Mouse (Mus musculus) midbrain, embryonic 12.5 days (tissue): ENCODE measurements around the gene Mfsd5. TPM values are rescaled to one million over a fixed set of nuclear protein-coding genes. Genes with fewer than 3 reads are reported as not detected.

Source experiments
- ATAC-seq: fragments of 200-750 bp; cut with Nextera tagmentation; 2 replicates; pipeline ENCODE4 v1.8.0; 2017; ENCODE audit warnings: low read depth, moderate TSS enrichment, moderate library complexity; ENCODE audit not compliant: low FRiP score
- H3K27ac ChIP-seq: fragments of 300-500 bp; sonication (generic); replicated peaks from 2 replicates; pipeline ENCODE4 v1.5.1; 2016; ENCODE audit warnings: mild to moderate bottlenecking
- H3K27me3 ChIP-seq: fragments of 300-500 bp; sonication (generic); 2 replicates; pipeline ENCODE4 v1.6.1; 2016; ENCODE audit warnings: mild to moderate bottlenecking
- H3K36me3 ChIP-seq: fragments of 300-500 bp; sonication (generic); 2 replicates; pipeline ENCODE4 v1.6.1; 2016
- H3K4me1 ChIP-seq: fragments of 300-500 bp; sonication (generic); 2 replicates; pipeline ENCODE4 v1.6.1; 2016
- H3K4me2 ChIP-seq: fragments of 300-500 bp; sonication (generic); replicated peaks from 2 replicates; pipeline ENCODE4 v1.6.1; 2016; ENCODE audit warnings: mild to moderate bottlenecking, moderate library complexity
- H3K4me3 ChIP-seq: fragments of 300-500 bp; sonication (generic); 2 replicates; pipeline ENCODE4 v1.5.1; 2016; ENCODE audit warnings: mild to moderate bottlenecking
- H3K9ac ChIP-seq: fragments of 300-500 bp; sonication (generic); replicated peaks from 2 replicates; pipeline ENCODE4 v1.6.1; 2016; ENCODE audit warnings: mild to moderate bottlenecking, moderate library complexity
- H3K9me3 ChIP-seq: fragments of 300-500 bp; sonication (generic); 2 replicates; pipeline ENCODE4 v1.6.1; 2016; ENCODE audit warnings: mild to moderate bottlenecking
- WGBS: fragments of 180-500 bp; shearing (Covaris S2); methylation state at CpG from one replicate; pipeline ENCODE4 v1.1.7; 2016; 5-methylcytosine and 5-hydroxymethylcytosine counted together
- polyA plus RNA-seq: library from polyadenylated mRNA; unstranded; fragments of >200 nt; fragmentation: Nextera tagmentation; extraction: Ambion mirVana; gene quantifications from 2 replicates; pipeline ENCODE4 v1.2.1, GENCODE M21; 2016

Mfsd5 gene
- polyA plus RNA-seq, 1 experiment from 2014 or later, result 57.7 TPM

DNA sequence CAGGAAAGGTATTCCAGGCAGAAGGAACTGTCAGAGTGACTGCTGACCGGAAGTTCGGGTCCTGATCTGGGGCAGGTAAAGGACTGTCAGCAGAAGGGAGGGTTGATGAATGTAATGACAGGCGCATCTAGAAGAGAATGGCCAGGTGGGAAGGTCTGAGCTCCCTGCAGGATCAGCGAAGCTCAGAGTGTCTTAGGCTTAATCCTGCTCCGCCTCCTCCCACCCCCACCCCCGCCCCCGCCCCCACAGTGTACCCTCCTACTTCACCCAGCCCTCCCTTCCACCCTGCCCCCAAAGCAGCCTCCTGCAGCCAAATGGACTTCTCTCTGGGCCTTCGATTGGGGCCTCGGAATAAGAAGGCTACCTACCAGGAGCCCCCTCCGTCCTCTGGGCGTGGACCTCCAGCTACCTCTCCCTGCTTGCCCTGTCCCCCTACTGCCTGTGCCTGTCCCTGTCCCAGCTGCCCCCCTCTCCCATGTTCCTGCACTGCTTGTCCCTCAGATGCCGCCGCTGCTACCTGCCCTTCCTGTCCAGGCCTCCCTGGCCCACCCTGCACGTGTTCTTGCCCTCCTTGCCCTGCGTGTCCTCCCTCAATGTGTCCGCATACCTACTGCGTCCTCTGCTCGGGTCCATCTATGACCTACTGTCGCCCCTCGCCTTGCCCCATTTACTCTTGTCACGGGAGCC is 8.8 kb upstream of the Mfsd5 start, which contains the start of gene Gm9918:
Gm9918 (plus strand) TSS at position 290 of the 687 bp plus-strand sequence.
- Histone ChIP-seq H3K27ac (no peak within 1 kb of the TSS), H3K4me3 (peak within 1 kb of the TSS; percentile 21), H3K36me3 (no peaks in the 10 kb centered on the region), H3K27me3 (peaks cover 30% of the 10 kb centered on the region), H3K9ac (peak within 1 kb of the TSS; percentile 41), H3K4me1 (peaks cover 9% of the 10 kb centered on the region), H3K9me3 (no peaks in the 10 kb centered on the region), H3K4me2 (peak within 1 kb of the TSS; percentile 42)
- 5% methylated on average over 19 of the region's 21 CpGs for WGBS
- no peak for ATAC-seq

DNA sequence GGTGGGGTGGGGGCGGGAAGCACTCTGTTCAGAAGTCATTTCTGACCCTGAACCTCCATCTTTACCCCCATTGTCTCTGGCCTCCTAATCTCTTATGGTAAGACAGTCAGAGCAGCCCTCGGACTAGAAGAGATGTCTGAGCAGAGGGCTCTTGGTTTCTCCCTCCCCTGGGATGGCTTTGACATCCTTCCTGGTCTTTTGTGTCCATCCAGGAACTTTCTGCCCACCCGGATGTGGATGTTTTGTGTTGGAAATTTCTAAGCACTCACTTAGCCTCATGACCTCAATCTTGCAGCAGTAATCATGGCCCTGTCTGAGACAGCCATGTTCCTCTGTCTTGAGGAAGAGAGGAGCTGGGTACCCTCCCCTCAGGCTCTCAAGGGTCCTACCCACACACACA is 7.8 kb upstream of the Mfsd5 start:
- peaks cover 30% of the 10 kb centered on the region for H3K27me3 ChIP-seq
- no peak overlapping the region for H3K4me3 ChIP-seq
- no peak overlapping the region for H3K27ac ChIP-seq
- H3K36me3 ChIP-seq, result no peaks in the 10 kb centered on the region
- H3K4me2 ChIP-seq, result 0 out of 2 replicates have a peak overlapping the region, but pooled peaks have one; percentile 42
- peaks cover 9% of the 10 kb centered on the region for H3K4me1 ChIP-seq
- 17% methylated on average over 3 of the region's 3 CpGs for WGBS
- no peak overlapping the region for H3K9ac ChIP-seq
- no peak for ATAC-seq
- no peaks in the 10 kb centered on the region for H3K9me3 ChIP-seq

DNA sequence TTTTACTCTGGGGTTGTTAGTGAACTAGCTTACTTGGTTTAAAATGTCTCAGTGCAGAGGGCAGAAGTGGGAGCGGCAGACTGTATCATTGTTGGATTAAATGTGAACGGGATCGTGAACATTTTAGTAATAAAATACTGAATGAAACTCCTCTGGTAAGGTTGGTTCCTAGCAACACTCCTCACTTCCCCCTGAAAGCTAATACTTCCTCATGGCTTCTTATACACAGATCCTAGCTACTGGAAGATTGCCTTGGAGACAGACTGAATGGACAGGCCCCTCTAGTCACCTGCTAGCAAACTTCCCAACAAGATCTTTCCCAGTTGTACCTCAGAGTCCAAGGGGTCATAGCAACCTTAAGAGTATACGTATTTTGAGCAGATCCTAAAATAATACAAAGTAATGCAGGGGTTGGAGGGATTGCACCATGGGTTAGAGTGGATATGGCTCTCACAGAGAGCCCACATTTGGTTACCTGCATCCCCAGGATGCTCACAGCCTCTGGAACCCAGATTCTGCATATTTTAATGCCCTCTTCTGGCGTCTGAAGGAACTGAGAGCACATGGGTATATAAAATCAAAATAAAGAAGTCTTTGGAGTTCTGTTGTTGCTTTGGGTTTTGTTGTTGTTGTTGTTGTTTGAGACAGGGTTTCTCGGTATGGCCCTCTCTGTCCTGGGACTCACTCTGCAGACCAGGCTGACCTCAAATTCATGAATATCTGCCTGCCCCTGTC is 5.1 kb upstream of the Mfsd5 start:
- H3K36me3 ChIP-seq, result no peaks in the 10 kb centered on the region
- H3K27me3 ChIP-seq, result peaks cover 30% of the 10 kb centered on the region
- peaks cover 14% of the 10 kb centered on the region for H3K4me1 ChIP-seq
- no peaks in the 10 kb centered on the region for H3K9me3 ChIP-seq
- H3K27ac ChIP-seq, result no peak overlapping the region
- 69% methylated on average over 6 of the region's 6 CpGs for WGBS
- H3K9ac ChIP-seq, result no peak overlapping the region
- no peak overlapping the region for H3K4me3 ChIP-seq
- no peak for ATAC-seq
- no peak overlapping the region for H3K4me2 ChIP-seq

DNA sequence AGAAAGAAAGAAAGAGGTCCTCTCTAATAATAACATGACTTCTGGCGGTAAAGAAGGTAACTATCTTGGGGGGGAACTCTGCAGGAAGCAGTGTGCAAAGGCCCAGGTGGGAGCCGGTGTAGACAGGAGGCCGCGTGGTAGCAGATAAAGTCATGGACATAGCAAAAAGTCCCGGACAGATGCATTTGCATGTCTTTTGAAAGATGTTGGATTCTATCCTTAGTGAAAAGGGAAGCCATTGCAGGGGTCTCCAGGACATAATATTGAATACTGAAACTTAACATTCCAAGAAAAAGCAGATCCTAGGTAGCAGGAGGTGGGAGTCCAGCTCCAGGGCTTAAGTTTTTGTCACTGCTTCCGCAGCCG is 545 bp upstream of the Mfsd5 start:
- Histone ChIP-seq H3K4me1 (peaks cover 16% of the 10 kb centered on the region), H3K36me3 (peaks cover 26% of the 10 kb centered on the region), H3K9me3 (no peaks in the 10 kb centered on the region), H3K9ac (peak overlapping the region; percentile 74; the same call in 1 of the 2 replicates), H3K4me3 (peak overlapping the region; percentile 79), H3K27me3 (no peaks in the 10 kb centered on the region), H3K27ac (peak overlapping the region; percentile 83), H3K4me2 (peak overlapping the region; percentile 95)
- no peak for ATAC-seq
- 32% methylated on average over 7 of the region's 7 CpGs for WGBS

DNA sequence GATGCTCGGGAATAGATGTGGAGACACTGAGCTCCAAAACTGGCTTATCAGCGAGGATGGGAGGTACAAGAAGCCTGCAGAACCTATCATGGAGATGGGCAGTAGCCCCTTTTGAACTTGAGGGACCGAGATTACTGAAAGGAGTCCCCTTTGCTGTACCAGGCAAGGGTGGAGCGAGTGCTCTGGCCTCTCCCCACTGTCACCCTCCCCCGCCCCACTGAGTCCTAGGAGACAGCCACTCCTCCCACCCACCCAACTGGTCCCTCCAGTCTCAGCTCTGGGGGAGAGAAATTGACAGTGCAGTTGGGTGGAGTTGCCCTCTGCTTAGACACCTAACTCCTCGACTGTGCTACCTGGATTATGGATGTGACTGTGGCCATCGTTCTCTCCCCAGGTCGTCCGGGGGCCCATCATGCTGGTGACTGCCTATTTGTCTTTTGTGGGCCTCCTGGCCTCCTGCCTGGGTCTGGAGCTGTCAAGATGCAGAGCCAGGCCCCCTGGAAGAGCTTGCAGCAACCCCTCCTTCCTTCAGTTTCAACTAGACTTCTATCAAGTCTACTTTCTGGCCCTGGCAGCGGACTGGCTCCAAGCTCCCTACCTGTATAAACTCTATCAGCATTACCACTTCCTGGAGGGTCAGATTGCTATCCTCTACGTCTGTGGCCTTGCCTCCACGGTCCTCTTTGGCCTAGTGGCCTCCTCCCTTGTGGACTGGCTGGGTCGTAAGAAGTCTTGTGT is 698 bp downstream of the Mfsd5 start:
- H3K9me3 ChIP-seq, result no peaks in the 10 kb centered on the region
- peak overlapping the region; percentile 95 for H3K4me2 ChIP-seq
- ATAC-seq, result peak; percentile 35; the same call in 1 of the 2 replicates
- H3K27ac ChIP-seq, result peak overlapping the region; percentile 83; the same call in 1 of the 2 replicates
- 33% methylated on average over 12 of the region's 13 CpGs for WGBS
- peaks cover 16% of the 10 kb centered on the region for H3K4me1 ChIP-seq
- H3K36me3 ChIP-seq, result peaks cover 26% of the 10 kb centered on the region
- H3K4me3 ChIP-seq, result peak overlapping the region; percentile 79
- H3K9ac ChIP-seq, result peak overlapping the region; percentile 74
- H3K27me3 ChIP-seq, result no peaks in the 10 kb centered on the region

- no peak for ATAC-seq
- 0 out of 2 replicates have a peak overlapping the region, but pooled peaks have one; percentile 74 for H3K9ac ChIP-seq
- H3K27ac ChIP-seq, result no peak overlapping the region
- 97% methylated on average over 19 of the region's 19 CpGs for WGBS
- no peaks in the 10 kb centered on the region for H3K27me3 ChIP-seq
- peaks cover 26% of the 10 kb centered on the region for H3K36me3 ChIP-seq
- peaks cover 16% of the 10 kb centered on the region for H3K4me1 ChIP-seq
- peak overlapping the region; percentile 79 for H3K4me3 ChIP-seq
- H3K9me3 ChIP-seq, result no peaks in the 10 kb centered on the region
- peak overlapping the region; percentile 95 for H3K4me2 ChIP-seq
Measured at GRCm38 (mm10) chr15:102280623-102281022, 1.4 kb downstream of the Mfsd5 start.

DNA sequence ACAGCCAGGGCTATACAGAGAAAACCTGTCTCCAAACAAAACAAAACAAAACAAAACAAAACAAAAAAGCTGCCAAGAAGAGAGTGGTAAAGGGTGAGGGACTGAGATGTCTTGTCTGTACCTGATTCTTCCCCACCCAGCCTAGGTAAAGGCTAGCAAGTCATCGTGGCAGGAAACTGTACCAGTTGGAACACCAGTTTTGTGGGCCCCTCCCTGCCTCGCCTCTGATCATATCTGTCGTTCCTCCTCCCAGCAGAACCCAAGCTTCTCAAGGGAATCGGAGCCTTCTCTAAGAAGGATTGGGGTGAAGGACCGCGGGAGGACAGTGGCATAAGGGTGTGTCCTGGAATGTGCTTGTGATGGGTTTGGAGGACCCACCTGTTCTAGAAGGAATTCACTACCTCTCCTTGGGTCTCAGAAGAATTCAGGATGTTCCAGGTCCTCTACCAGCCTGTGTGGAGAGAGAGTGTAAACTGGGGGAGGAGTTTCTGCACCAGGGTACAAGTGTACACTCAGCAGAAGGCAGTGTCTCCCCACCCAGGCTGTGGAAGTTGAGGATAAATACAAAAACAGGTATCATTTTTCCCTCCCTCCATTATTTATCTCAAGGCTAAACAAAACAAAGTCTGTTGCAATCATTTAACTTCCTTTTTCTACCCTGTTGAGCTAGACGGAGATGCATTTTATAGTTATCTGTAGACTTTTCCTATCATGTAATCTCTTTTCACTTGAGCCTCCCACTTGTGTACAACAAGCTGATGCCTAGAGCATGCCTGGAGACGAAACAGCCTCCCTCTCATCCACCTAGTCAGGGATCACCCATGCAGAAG is 3.4 kb downstream of the Mfsd5 start:
- H3K9me3 ChIP-seq, result no peaks in the 10 kb centered on the region
- no peak overlapping the region for H3K4me2 ChIP-seq
- H3K4me1 ChIP-seq, result peaks cover 16% of the 10 kb centered on the region
- ATAC-seq, result no peak
- H3K36me3 ChIP-seq, result peaks cover 26% of the 10 kb centered on the region
- 88% methylated on average over 8 of the region's 8 CpGs for WGBS
- H3K9ac ChIP-seq, result no peak overlapping the region
- H3K27me3 ChIP-seq, result no peaks in the 10 kb centered on the region
- H3K4me3 ChIP-seq, result no peak overlapping the region
- H3K27ac ChIP-seq, result no peak overlapping the region

- H3K27ac ChIP-seq, result no peak overlapping the region
- no peaks in the 10 kb centered on the region for H3K9me3 ChIP-seq
- peaks cover 15% of the 10 kb centered on the region for H3K4me1 ChIP-seq
- H3K4me3 ChIP-seq, result no peak overlapping the region
- H3K9ac ChIP-seq, result no peak overlapping the region
- no peak overlapping the region for H3K4me2 ChIP-seq
- H3K27me3 ChIP-seq, result no peaks in the 10 kb centered on the region
- no peak for ATAC-seq
- H3K36me3 ChIP-seq, result peaks cover 26% of the 10 kb centered on the region
- WGBS, result 78% methylated on average over 3 of the region's 3 CpGs
Measured at GRCm38 (mm10) chr15:102283648-102284047, 4.4 kb downstream of the Mfsd5 start.

DNA sequence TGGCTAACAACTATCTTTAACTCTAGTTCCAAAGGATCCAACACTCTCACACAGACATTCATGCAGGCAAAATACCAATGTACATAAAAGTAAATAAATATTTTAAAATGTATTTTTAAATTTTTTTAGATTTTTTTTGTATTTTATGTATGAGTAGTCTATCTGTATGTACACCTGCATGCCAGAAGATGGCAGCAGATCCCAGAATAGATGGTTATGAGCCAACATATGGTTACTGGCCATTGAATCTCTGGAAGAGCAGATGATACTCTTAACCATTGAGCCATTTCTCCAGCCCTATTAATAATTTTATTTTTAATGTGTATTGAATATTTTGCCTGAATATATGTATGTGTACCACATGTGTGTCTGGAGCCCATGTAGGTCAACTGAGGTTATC is 8.1 kb downstream of the Mfsd5 start:
- ATAC-seq, result no peak
- Histone ChIP-seq H3K9me3 (no peaks in the 10 kb centered on the region), H3K4me3 (no peak overlapping the region), H3K4me2 (no peak overlapping the region), H3K9ac (no peak overlapping the region), H3K4me1 (no peaks in the 10 kb centered on the region), H3K27ac (no peak overlapping the region), H3K27me3 (no peaks in the 10 kb centered on the region), H3K36me3 (peaks cover 6% of the 10 kb centered on the region; the same call in 1 of the 2 replicates)

DNA sequence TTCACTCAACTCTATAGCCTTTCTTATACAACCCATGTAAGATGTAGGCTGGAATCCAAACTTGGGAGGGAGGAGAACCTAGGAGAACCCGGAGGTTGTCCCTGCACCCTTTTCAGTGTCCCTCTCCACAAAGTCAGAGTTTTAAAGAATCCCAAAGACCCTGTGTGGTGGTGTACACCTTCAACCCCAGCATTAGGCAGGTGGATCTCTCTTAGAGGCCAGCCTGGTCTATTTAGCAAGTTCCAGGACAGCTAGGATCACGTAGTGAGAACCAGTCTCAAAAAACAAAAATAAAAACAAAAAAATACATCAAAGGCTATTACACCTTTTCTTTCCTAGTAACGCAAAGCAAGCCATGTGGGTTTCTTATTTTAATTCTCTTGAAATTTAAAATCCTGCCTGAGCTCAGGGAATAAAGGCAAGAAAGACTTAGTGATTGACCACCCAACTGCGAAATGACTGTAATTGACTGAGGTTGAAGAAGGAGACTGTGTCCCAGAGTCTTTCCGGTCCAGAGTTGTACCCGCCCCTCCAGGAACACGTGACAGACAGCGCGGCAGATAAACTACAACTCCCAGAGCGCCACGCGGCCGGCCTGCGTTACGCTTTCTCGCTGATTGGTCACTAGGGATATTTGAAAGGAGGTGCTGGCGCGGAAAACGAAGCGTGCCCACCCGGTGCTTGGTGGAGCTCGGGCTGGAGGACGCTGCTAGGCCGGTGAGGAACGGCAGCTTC is 16.5 kb downstream of the Mfsd5 start, which contains the start of gene Espl1:
Espl1 (plus strand) TSS at position 634 of the 735 bp plus-strand sequence.
- peak; percentile 98 for ATAC-seq

More for the DNA sequence above, 16.5 kb downstream of the Mfsd5 start, which contains the start of gene Espl1:
- H3K4me2 ChIP-seq, result peak within 1 kb of the TSS; percentile 89
- no peaks in the 10 kb centered on the region for H3K9me3 ChIP-seq
- H3K4me3 ChIP-seq, result peak within 1 kb of the TSS; percentile 67
- WGBS, result 8% methylated on average over 25 of the region's 25 CpGs
- no peaks in the 10 kb centered on the region for H3K27me3 ChIP-seq
- peaks cover 11% of the 10 kb centered on the region for H3K4me1 ChIP-seq
- H3K9ac ChIP-seq, result peak within 1 kb of the TSS; percentile 53
- peak within 1 kb of the TSS; percentile 30; the same call in 1 of the 2 replicates for H3K27ac ChIP-seq
- peaks cover 27% of the 10 kb centered on the region for H3K36me3 ChIP-seq
